Mouse (Mus musculus): ENCODE results near the gene Fn3k.

- TF ChIP-seq CTCF (IDR thresholded peaks at IDR 0.05; ENCODE audit: extremely low read depth, insufficient read length, insufficient replicate concordance, low read depth, low read length) (no peak), POLR2A (IDR thresholded peaks at IDR 0.05; ENCODE audit: low read depth, low read length) (no peak)
Observed at GRCm38 (mm10) chr11:121479476-121480203, 44.9 kb downstream of the Fn3k start.

All from small intestine, adult 2 months (tissue).